ENCODE assay signal across 8 mouse cellular contexts in the genomic region with DNA sequence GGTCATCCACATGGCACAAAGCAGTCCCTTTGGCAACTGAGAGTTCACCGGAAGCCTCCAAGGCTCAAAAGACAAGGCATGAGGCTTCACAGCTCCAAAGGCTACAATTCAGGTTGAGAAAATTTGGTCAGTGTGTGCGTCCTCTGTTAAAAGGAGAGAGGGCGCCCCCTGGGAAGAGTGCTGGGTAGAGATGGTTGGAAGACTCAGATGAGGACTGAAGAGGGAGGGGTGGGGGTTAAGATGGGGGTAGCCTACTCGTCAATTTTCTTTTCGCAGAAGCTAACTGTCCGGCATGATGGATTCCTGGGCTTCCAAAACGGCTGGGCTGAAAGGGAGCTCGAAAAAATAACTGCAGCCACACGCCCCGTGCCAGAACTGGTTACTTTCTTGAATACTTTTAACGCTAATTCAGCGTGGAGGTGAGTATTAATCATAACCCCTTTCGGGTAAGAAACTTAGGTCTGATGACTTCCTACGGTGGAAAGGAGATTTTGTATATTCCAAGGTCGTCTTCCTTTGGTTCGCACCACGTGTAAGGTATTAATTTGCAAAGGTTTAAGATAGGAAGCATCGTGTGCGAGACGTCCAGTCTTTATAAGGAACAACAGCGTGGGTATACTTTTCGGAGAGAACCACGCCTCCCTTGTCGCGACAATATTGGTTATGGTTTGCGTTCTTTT. TPM values are rescaled to one million over a fixed set of nuclear protein-coding genes. Genes with fewer than 3 reads are reported as not detected.
DNase-seq lines count a peak whose midpoint lies in the region; ATAC-seq and TF ChIP-seq lines count a peak whose summit lies in the region.

A gene (plus strand): TSS at position 178 of the 680 bp plus-strand sequence.

- no peaks in the 10 kb centered on the region for H3K79me2 ChIP-seq in myocyte (ENCODE audit: control insufficient read depth, insufficient read depth)

- TF ChIP-seq CTCF in stomach, postnatal 0 days (IDR thresholded peaks at IDR 0.05; ENCODE audit: low read depth): peak; percentile 78

- H3K36me3 ChIP-seq in embryonic facial prominence, embryonic 13.5 days: peaks cover 18% of the 10 kb centered on the region
- peaks cover 5% of the 10 kb centered on the region for H3K36me3 ChIP-seq in heart, embryonic 11.5 days (ENCODE audit: control insufficient read depth, insufficient read depth, low read length)
- peaks cover 17% of the 10 kb centered on the region for H3K36me3 ChIP-seq in kidney, embryonic 15.5 days
- H3K36me3 ChIP-seq in limb, embryonic 15.5 days: peaks cover 17% of the 10 kb centered on the region
- peaks cover 5% of the 10 kb centered on the region for H3K36me3 ChIP-seq in myocyte (ENCODE audit: control insufficient read depth, insufficient read depth)
- H3K36me3 ChIP-seq in stomach, postnatal 0 days (ENCODE audit: control insufficient read depth, insufficient read depth, low read length): no peaks in the 10 kb centered on the region; the same call in 1 of the 2 replicates

- H3K4me2 ChIP-seq in embryonic facial prominence, embryonic 13.5 days: peak within 1 kb of the TSS; percentile 85
- H3K4me2 ChIP-seq in heart, embryonic 11.5 days: peak within 1 kb of the TSS; percentile 98
- H3K4me2 ChIP-seq in kidney, embryonic 15.5 days: peak within 1 kb of the TSS; percentile 76
- H3K4me2 ChIP-seq in limb, embryonic 15.5 days: peak within 1 kb of the TSS; percentile 90
- H3K4me2 ChIP-seq in myocyte (ENCODE audit: low read depth): peak within 1 kb of the TSS; percentile 99
- peak within 1 kb of the TSS; percentile 97 for H3K4me2 ChIP-seq in stomach, postnatal 0 days (replicated peaks; ENCODE audit: low read depth)

- peak; percentile 86 for DNase-seq in A20 (ENCODE audit: low read depth, low spot score)
- DNase-seq in adrenal gland, postnatal 14 days: peak; percentile 86
- DNase-seq in stomach, postnatal 0 days (ENCODE audit: low spot score): peak; percentile 80

- H3K9ac ChIP-seq in embryonic facial prominence, embryonic 13.5 days: peak within 1 kb of the TSS; percentile 93
- peak within 1 kb of the TSS; percentile 83 for H3K9ac ChIP-seq in heart, embryonic 11.5 days (ENCODE audit: low read depth, low read length)
- peak within 1 kb of the TSS; percentile 85 for H3K9ac ChIP-seq in kidney, embryonic 15.5 days
- peak within 1 kb of the TSS; percentile 28; the same call in 1 of the 2 replicates for H3K9ac ChIP-seq in limb, embryonic 15.5 days
- H3K9ac ChIP-seq in stomach, postnatal 0 days (ENCODE audit: low read length): peak within 1 kb of the TSS; percentile 45; the same call in 1 of the 2 replicates

- H3K27ac ChIP-seq in embryonic facial prominence, embryonic 13.5 days: peak within 1 kb of the TSS; percentile 92
- peak within 1 kb of the TSS; percentile 90 for H3K27ac ChIP-seq in heart, embryonic 11.5 days (ENCODE audit: low read depth, low read length)
- peak within 1 kb of the TSS; percentile 96 for H3K27ac ChIP-seq in kidney, embryonic 15.5 days
- peak within 1 kb of the TSS; percentile 90 for H3K27ac ChIP-seq in limb, embryonic 15.5 days
- peak within 1 kb of the TSS; percentile 79 for H3K27ac ChIP-seq in stomach, postnatal 0 days (replicated peaks)

- peak within 1 kb of the TSS; percentile 21 for H3ac ChIP-seq in myocyte (ENCODE audit: control insufficient read depth, insufficient read length)

- H3K27me3 ChIP-seq in embryonic facial prominence, embryonic 13.5 days: no peaks in the 10 kb centered on the region
- H3K27me3 ChIP-seq in heart, embryonic 11.5 days (ENCODE audit: control insufficient read depth, insufficient read depth, low read length): no peaks in the 10 kb centered on the region
- H3K27me3 ChIP-seq in kidney, embryonic 15.5 days: no peaks in the 10 kb centered on the region
- no peaks in the 10 kb centered on the region for H3K27me3 ChIP-seq in limb, embryonic 15.5 days
- H3K27me3 ChIP-seq in myocyte (ENCODE audit: control insufficient read depth, insufficient read depth, insufficient read length): no peaks in the 10 kb centered on the region
- H3K27me3 ChIP-seq in stomach, postnatal 0 days (ENCODE audit: control insufficient read depth, insufficient read depth, low read length): no peaks in the 10 kb centered on the region

- no peaks in the 10 kb centered on the region for H3K9me3 ChIP-seq in embryonic facial prominence, embryonic 13.5 days
- no peaks in the 10 kb centered on the region for H3K9me3 ChIP-seq in heart, embryonic 11.5 days (replicated peaks; ENCODE audit: control insufficient read depth, low read length)
- no peaks in the 10 kb centered on the region for H3K9me3 ChIP-seq in kidney, embryonic 15.5 days (replicated peaks)
- H3K9me3 ChIP-seq in limb, embryonic 15.5 days: no peaks in the 10 kb centered on the region
- H3K9me3 ChIP-seq in stomach, postnatal 0 days (ENCODE audit: control insufficient read depth, low read length): no peaks in the 10 kb centered on the region

- peak within 1 kb of the TSS; percentile 88 for H3K4me3 ChIP-seq in embryonic facial prominence, embryonic 13.5 days
- peak within 1 kb of the TSS; percentile 81 for H3K4me3 ChIP-seq in heart, embryonic 11.5 days (ENCODE audit: low read depth, low read length)
- peak within 1 kb of the TSS; percentile 93 for H3K4me3 ChIP-seq in kidney, embryonic 15.5 days (replicated peaks)
- H3K4me3 ChIP-seq in limb, embryonic 15.5 days: peak within 1 kb of the TSS; percentile 87
- H3K4me3 ChIP-seq in myocyte: peak within 1 kb of the TSS; percentile 47
- peak within 1 kb of the TSS; percentile 72 for H3K4me3 ChIP-seq in stomach, postnatal 0 days (ENCODE audit: low read depth, low read length)

- TF ChIP-seq EP300 in stomach, postnatal 0 days (optimal IDR thresholded peaks at IDR 0.05): no peak

- peaks cover 23% of the 10 kb centered on the region for H3K4me1 ChIP-seq in embryonic facial prominence, embryonic 13.5 days
- peaks cover 11% of the 10 kb centered on the region; the same call in 1 of the 2 replicates for H3K4me1 ChIP-seq in heart, embryonic 11.5 days (ENCODE audit: control insufficient read depth, insufficient read depth, low read length)
- H3K4me1 ChIP-seq in kidney, embryonic 15.5 days: peaks cover 25% of the 10 kb centered on the region
- peaks cover 22% of the 10 kb centered on the region for H3K4me1 ChIP-seq in limb, embryonic 15.5 days
- H3K4me1 ChIP-seq in stomach, postnatal 0 days (replicated peaks; ENCODE audit: control insufficient read depth, insufficient read depth): peaks cover 4% of the 10 kb centered on the region

- TF ChIP-seq POLR2A in myocyte (IDR thresholded peaks at IDR 0.05; ENCODE audit: insufficient read length, low read depth): no peak

- WGBS in embryonic facial prominence, embryonic 13.5 days: under 1% methylated on average over 26 of the region's 26 CpGs
- WGBS in heart, embryonic 11.5 days (ENCODE audit: insufficient replicate concordance): under 1% methylated on average over 26 of the region's 26 CpGs
- under 1% methylated on average over 26 of the region's 26 CpGs for whole genome bisulfite sequencing in kidney, embryonic 15.5 days
- WGBS in limb, embryonic 15.5 days: under 1% methylated on average over 26 of the region's 26 CpGs
- WGBS in stomach, postnatal 0 days: under 1% methylated on average over 26 of the region's 26 CpGs

- ATAC-seq in embryonic facial prominence, embryonic 13.5 days (ENCODE audit: insufficient number of reproducible peaks, insufficient read depth, low FRiP score, low TSS enrichment, low read depth): no peak
- no peak for ATAC-seq in heart, embryonic 11.5 days (replicated peaks; ENCODE audit: insufficient number of reproducible peaks, low FRiP score, low TSS enrichment)
- ATAC-seq in kidney, embryonic 15.5 days (replicated peaks; ENCODE audit: low FRiP score): no peak
- ATAC-seq in limb, embryonic 15.5 days (ENCODE audit: insufficient number of reproducible peaks, low FRiP score, low TSS enrichment, low read depth): no peak
- ATAC-seq in stomach, postnatal 0 days (ENCODE audit: low FRiP score, low TSS enrichment): no peak

TF ChIP-seq in myocyte, 11 proteins besides CTCF, POLR2A, EP300 and RAD21:
- TF ChIP-seq MYOD1 (IDR thresholded peaks at IDR 0.05; ENCODE audit: control insufficient read depth in 1 of 3, insufficient read length in 2 of 3, low read depth in 2 of 3) (no peak), CEBPB (IDR thresholded peaks at IDR 0.05; ENCODE audit: insufficient read depth, poor library complexity, severe bottlenecking) (no peak), MAX (IDR thresholded peaks at IDR 0.05; ENCODE audit: low read depth) (no peak), TCF3 (IDR thresholded peaks at IDR 0.05; ENCODE audit: insufficient read length, low read depth) (no peak), USF1 (IDR thresholded peaks at IDR 0.05; ENCODE audit: low read depth) (no peak), TCF12 (IDR thresholded peaks at IDR 0.05; ENCODE audit: insufficient read depth, poor library complexity, severe bottlenecking) (no peak), MYOG (IDR thresholded peaks at IDR 0.05; ENCODE audit: control insufficient read depth in 1 of 3, insufficient read depth in 1 of 3, insufficient read length in 2 of 3, low read depth in 2 of 3) (no peak)

RNA-seq across cellular contexts. Expression of the gene that starts here (rescaled TPM):
- 12.8 and 14.5 TPM in 2 replicates for total RNA-seq in adrenal gland, postnatal 14 days (2021)
- 7.5 and 8.7 TPM in 2 replicates for polyA plus RNA-seq in embryonic facial prominence, embryonic 13.5 days (2015; fragmentation: Nextera tagmentation; extraction: Ambion mirVana)
- 2.5 and 3.3 TPM in 2 replicates for polyA plus RNA-seq in heart, embryonic 11.5 days (2014; fragmentation: Nextera tagmentation; extraction: Ambion mirVana)
- polyA plus RNA-seq in kidney, embryonic 15.5 days (2015; fragmentation: Nextera tagmentation; extraction: Ambion mirVana): 5.6 and 6.8 TPM in 2 replicates
- 4.3 and 4.4 TPM in 2 replicates for polyA plus RNA-seq in limb, embryonic 15.5 days (2015; fragmentation: Nextera tagmentation; extraction: Ambion mirVana)
- polyA plus RNA-seq in myocyte (2012; fragmentation: generic; extraction: Trizol): 11.9 TPM
- polyA plus RNA-seq in stomach, postnatal 0 days (2015; fragmentation: Nextera tagmentation; extraction: Ambion mirVana): 1.1 and 1.9 TPM in 2 replicates

Comparison
In these comparisons a context has a peak if more than half of its experiments do, and no peak if none do; other contexts are left out.
1. H3K9ac ChIP-seq: peak in every context shown above with its lines; median percentile 93 in embryonic facial prominence, embryonic 13.5 days; 85 in kidney, embryonic 15.5 days; 83 in heart, embryonic 11.5 days; 45 in stomach, postnatal 0 days; 28 in limb, embryonic 15.5 days.